Mouse (Mus musculus) testis, postnatal 10 days (tissue): ENCODE measurements at regions not wholly inside any gene's neighbourhood (a gene's known extent, or its start where the extent isn't known, plus 50 kb on each side); places are given as distances from the start of the nearest gene placed in this dataset.

Source experiments
- DNase-seq: peaks from one replicate; pipeline ENCODE4 v3.0.0; 2021; ENCODE audit warnings: low spot score

DNA sequence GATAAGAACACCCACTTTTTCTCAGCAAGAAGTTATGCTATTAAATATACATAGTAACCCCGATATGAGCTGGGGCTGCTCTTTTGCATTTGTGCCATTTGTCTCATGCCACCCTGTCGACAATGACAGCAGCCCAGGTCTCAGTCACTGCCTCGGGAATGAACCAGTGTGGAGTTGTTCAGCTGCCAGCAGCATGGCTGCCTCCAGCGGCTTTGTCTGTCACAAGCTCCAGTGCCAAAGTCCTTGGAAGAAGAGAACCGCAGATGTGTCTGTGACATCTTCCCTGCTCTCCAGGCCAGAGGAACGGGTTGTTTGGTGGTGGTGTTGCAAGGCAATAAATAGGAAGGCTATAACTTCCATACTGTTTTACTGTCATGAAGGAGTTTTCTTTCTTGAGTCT, 130.7 kb downstream of the Cep170 start:
- DNase-seq = no peak

GRCm38 (mm10) chr1:176681971-176682370, 131.9 kb downstream of the Cep170 start:
- no peak for DNase-seq

- DNase-seq = no peak
These were observed 138.7 kb downstream of the Cep170 start for GRCm38 (mm10) chr1:176675184-176675583.

DNA sequence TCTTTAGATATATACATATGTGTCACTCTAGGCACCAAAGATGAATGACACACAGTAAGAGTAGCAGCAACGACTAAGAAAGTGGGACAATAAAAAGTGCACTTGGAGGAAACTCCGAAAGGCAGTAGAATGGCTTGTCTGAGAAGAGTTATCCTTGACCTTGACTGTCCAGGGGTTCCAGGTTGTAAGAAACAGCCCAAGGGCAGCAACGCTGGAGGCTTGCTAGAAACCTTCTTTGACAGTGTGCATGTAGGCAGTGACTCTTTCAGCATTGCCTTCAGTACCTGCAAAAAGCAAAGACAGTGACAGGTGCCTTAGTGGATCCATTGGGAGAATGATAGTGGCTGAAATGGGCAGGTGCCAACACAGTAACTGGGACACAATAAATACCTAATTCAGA, 142.8 kb downstream of the Cep170 start:
- no peak for DNase-seq

DNA sequence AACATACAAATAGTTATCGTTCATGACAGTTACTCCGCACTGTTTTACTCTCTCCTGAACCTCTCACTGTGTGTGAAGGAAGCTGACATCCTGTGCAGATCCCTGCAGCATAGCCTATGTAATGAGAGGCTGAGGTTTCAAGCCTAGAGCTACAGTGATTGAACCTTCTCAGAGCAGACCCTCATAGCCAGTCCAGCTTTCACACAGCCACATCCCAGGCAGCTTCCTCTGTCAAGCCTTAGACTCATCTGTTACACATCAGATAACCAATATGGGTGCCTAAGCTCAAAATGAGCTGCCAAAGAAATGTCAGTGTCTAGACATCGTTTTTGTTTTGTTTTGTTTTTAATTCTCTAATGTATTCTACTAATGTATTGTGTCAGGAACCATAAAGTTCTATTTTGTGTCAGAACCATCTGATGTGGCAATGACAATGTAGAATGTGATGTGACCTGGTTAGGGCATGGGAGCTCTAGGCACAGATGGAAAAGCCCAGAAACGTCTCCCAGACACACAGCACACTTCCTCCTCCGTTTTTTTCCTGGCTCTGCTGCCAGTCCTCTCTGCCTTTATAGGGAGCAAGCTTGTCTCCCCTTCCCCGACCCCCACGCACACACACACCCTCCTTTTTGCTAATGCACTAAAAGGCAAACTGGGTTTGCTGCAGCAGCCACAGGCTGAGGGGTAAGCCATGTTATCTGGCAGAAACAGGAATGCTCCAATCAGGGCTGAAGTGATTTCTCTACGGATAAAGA, 146.1 kb downstream of the Cep170 start:
- DNase-seq = no peak

GRCm38 (mm10) chr1:176660286-176660685, 153.6 kb downstream of the Cep170 start:
- no peak for DNase-seq

DNA sequence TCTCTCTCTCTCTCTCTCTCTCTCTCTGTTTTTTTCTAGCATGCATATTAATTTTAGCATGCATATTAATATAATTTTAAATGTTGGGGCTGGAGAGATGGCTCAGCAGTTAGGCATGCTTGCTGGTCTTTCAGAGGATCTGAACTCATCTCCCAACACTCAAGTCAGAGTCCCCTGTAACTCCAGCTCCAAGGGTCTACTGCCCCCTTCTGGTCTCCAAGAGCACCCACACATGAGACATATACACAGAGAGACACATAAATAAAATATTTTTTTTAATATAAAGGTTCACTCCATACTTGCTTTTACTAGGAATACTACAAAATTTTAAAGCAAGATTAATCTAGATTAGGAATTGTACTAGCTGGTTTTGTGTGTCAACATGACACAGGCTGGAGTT, 155.2 kb downstream of the Cep170 start:
- no peak for DNase-seq

DNA sequence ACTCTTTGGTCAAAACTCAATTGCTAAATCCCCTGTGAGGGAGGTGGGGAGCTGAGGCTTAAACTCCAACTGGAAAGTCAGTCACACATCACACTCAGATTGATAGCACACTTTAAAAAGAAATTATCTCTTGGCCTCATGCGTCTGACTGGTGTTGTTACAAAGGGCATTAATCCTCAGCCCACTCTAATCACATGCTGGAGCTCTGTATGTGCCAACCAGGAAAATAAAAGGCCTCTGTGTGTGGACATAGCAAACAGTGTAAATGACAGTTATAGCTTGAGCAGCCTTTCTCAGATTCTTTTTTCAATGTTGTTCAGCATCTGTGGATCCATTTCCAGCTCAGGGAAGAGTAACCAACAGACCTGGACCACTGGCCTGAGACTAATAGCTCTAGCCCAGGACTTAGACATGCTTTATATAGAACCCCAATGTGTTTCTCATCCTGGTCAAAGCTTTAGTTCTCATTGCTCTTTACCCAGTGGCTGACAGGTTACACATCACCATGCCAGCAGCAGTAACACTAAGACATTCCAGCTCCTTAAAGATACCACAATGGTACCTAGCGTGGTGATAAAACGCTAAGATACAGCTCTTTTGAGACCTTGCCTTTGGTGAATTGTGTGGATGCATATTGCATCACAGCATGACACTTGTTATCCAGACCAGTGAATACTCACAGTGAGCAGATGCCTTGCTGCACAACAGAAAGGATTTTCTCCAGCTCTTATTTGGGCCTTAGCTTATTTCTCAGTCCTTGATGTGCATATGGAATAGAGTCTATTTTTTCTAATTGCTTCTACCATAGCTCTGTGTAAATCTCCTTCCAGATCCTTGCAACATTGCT, 158.2 kb downstream of the Cep170 start:
- DNase-seq = no peak

- no peak for DNase-seq
These were observed 169.6 kb downstream of the Cep170 start for GRCm38 (mm10) chr1:176644248-176644647.

GRCm38 (mm10) chr1:176623171-176623570, 190.7 kb downstream of the Cep170 start:
- no peak for DNase-seq

DNA sequence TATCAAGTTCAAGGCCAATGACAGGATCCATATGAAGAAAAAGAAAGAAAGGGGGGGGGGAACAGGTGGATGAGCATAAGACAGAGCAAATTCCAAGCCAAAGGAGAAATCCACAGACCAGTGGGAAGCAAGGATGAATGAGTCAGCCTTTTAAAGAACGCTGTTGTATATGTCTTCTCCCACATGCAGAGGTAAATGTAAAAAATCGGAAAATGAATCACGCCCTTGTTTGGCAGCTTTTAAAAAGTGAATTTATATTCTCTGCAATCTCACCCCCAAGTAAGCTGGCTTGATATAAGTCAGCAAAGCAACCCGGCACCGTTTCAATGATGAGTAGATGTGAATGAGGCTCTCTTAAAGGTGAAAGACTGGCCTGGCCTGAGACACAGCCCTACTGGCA, 191.7 kb downstream of the Cep170 start:
- DNase-seq = no peak

DNA sequence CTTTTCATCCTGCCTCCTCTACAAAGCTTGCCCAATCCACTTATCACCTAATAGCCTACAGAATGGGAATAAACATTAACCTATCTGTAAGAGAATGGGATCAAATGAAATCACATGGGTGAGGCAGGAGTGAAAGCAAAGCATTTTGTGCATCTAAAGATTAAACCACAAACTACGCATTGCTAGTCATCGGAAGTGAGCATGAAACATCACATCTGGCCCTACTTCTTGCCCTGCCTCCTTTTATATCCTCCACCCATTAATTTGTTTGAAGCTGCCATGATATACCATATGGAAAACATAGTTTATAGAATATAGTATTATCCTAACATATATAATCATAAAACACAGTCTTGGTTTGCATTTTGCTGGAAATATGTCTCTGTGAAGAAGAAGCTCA, 192.6 kb downstream of the Cep170 start:
- no peak for DNase-seq

- DNase-seq = no peak
These were observed 195.0 kb downstream of the Cep170 start for GRCm38 (mm10) chr1:176618896-176619295.

DNA sequence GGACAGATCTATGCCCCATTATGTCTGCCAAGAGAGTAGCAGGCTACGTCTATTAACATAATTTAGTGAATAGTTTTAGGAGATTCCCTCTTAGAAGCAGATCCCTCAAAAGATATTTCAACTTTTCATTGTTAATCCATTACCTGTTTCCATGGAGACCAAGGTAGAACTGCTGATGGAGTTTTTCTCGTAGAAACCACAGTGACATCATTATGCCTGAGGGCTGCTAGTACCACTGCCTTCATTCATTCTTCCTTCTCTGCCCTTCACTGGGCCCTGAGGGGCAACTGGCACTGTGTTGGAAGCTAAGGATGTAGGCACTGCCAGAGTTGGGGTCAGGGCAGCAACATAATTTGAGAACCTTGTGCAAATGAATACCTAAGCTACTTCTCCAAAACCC, 198.2 kb downstream of the Cep170 start:
- no peak for DNase-seq

DNA sequence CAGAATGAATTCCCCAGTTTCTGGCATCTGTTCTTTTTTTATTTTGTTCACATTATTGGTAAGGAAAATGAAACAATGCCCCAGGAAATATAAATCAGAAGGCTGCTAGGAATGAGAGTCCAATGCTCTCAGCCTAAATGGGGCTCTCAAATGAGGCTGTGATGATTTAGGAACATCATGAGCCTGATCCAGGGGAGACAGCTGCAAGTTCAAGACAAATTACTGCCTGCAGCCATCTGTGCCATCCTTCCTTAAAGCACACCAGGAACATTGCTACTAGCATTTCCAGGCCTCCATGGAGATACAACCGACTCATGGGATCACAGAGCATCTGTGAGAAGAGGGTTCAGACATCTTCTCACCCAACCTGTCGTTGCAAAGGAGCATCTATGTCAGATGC, 219.6 kb downstream of the Cep170 start:
- no peak for DNase-seq

DNA sequence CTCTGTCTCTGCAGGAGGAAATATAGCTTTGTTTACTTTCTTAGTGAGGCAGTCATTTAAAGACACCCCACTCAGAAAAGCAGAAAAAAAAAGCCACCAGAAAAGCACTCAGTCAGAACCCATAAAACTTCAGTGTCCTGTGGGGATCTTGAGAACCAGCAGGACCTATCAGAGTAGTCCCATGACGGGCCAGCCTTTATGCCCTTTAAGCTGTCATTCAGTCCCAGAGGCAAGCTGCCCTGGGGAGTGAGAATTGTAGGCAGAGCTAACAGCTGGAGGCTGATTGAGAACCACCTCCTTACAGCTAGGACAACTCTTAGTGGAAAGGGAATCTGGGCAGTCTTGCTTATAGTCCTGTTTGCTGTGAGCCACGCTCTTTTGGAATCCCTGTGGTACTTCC, 225.7 kb downstream of the Cep170 start:
- DNase-seq = no peak

GRCm38 (mm10) chr1:176573703-176574102, 240.2 kb downstream of the Cep170 start:
- no peak for DNase-seq

- DNase-seq = no peak
These were observed 255.1 kb downstream of the Cep170 start for GRCm38 (mm10) chr1:176558457-176559415.

- DNase-seq = no peak
These were observed 259.3 kb upstream of the Pld5 start for GRCm38 (mm10) chr1:176534417-176534816.

GRCm38 (mm10) chr1:176529037-176529436, 253.9 kb upstream of the Pld5 start:
- DNase-seq = no peak

- no peak for DNase-seq
These were observed 236.4 kb upstream of the Pld5 start for GRCm38 (mm10) chr1:176511467-176511866.

GRCm38 (mm10) chr1:176505441-176505840, 230.3 kb upstream of the Pld5 start:
- no peak for DNase-seq
